Mouse (Mus musculus) ES-CJ7 (cell line): ENCODE results near the gene Xirp1.
A peak's percentile ranks its signal among the peaks of the same experiment; 100 is the strongest.

Experiments
- DNase-seq: peaks from one replicate; pipeline ENCODE4 v3.0.0; 2011; ENCODE audit warnings: low read depth, low spot score

The Xirp1 gene

GRCm38 (mm10) chr9:119972166-119972565, 51.2 kb downstream of the Xirp1 start:
- no peak for DNase-seq

- no peak for DNase-seq
These were observed 52.4 kb downstream of the Xirp1 start for GRCm38 (mm10) chr9:119970763-119971656.

GRCm38 (mm10) chr9:119970221-119970620, 53.2 kb downstream of the Xirp1 start:
- DNase-seq, result peak; percentile 52

- no peak for DNase-seq
These were observed 53.6 kb downstream of the Xirp1 start for GRCm38 (mm10) chr9:119969811-119970210.

GRCm38 (mm10) chr9:119966221-119966910, 57.0 kb downstream of the Xirp1 start:
- DNase-seq, result no peak

GRCm38 (mm10) chr9:119965186-119965585, 58.2 kb downstream of the Xirp1 start:
- DNase-seq, result no peak

- no peak for DNase-seq
These were observed 59.2 kb downstream of the Xirp1 start for GRCm38 (mm10) chr9:119964206-119964605.
